Mouse (Mus musculus) midbrain, postnatal 0 days (tissue): ENCODE results near the gene Syne1. TPM values are rescaled to one million over a fixed set of nuclear protein-coding genes. Genes with fewer than 3 reads are reported as not detected.
A peak's percentile ranks its signal among the peaks of the same experiment; 100 is the strongest.

Experiments
- ATAC-seq: fragments of 200-750 bp; cut with Nextera tagmentation; 2 replicates; pipeline ENCODE4 v1.8.0; 2017; ENCODE audit warnings: moderate number of reproducible peaks, mild to moderate bottlenecking, moderate TSS enrichment, moderate library complexity; ENCODE audit not compliant: low FRiP score
- DNase-seq: peaks from one replicate; pipeline ENCODE4 v3.0.0-alpha.2; 2015; ENCODE audit warnings: low spot score
- H3K27ac ChIP-seq: fragments of 300-500 bp; sonication (generic); 2 replicates; pipeline ENCODE4 v1.5.1; 2014; ENCODE audit warnings: low read depth, mild to moderate bottlenecking, low read length, mixed read lengths
- H3K27me3 ChIP-seq: fragments of 300-500 bp; sonication (generic); 2 replicates; pipeline ENCODE4 v1.6.1; 2014; ENCODE audit warnings: low read length, control low read depth, mixed read lengths; ENCODE audit not compliant: insufficient read depth
- H3K36me3 ChIP-seq: fragments of 300-500 bp; sonication (generic); 2 replicates; pipeline ENCODE4 v1.6.1; 2014; ENCODE audit warnings: low read length, control low read depth, mixed read lengths; ENCODE audit not compliant: insufficient read depth
- H3K4me1 ChIP-seq: fragments of 300-500 bp; sonication (generic); 2 replicates; pipeline ENCODE4 v1.6.1; 2014; ENCODE audit warnings: mild to moderate bottlenecking, control low read depth, antibody characterized with exemption, low read length, mixed read lengths; ENCODE audit not compliant: insufficient read depth
- H3K4me2 ChIP-seq: fragments of 300-500 bp; sonication (generic); 2 replicates; pipeline ENCODE4 v1.6.1; 2014; ENCODE audit warnings: low read depth, mild to moderate bottlenecking, low read length, mixed read lengths; ENCODE audit not compliant: poor library complexity, severe bottlenecking
- H3K4me3 ChIP-seq: fragments of 300-500 bp; sonication (generic); 2 replicates; pipeline ENCODE4 v1.5.1; 2014; ENCODE audit warnings: low read depth, mild to moderate bottlenecking, low read length, moderate library complexity
- H3K9ac ChIP-seq: fragments of 300-500 bp; sonication (generic); replicated peaks from 2 replicates; pipeline ENCODE4 v1.6.1; 2014; ENCODE audit warnings: mild to moderate bottlenecking, low read length, moderate library complexity, mixed read lengths; ENCODE audit not compliant: poor library complexity, severe bottlenecking
- H3K9me3 ChIP-seq: fragments of 300-500 bp; sonication (generic); 2 replicates; pipeline ENCODE4 v1.6.1; 2016; ENCODE audit warnings: low read length, control low read depth
- CTCF ChIP-seq: IDR thresholded peaks from 2 replicates; pipeline ENCODE4 v1.5.1; 2016; ENCODE audit warnings: antibody characterized with exemption, mild to moderate bottlenecking
- WGBS: fragments of 180-500 bp; shearing (Covaris S2); extraction: QIAGEN DNeasy Blood & Tissue Kit; methylation state at CpG from one replicate; pipeline ENCODE4 v1.1.7; 2014; 5-methylcytosine and 5-hydroxymethylcytosine counted together
- polyA plus RNA-seq: library from polyadenylated mRNA; unstranded; fragments of >200 nt; fragmentation: Nextera tagmentation; extraction: Ambion mirVana; gene quantifications from 2 replicates; pipeline ENCODE4 v1.2.1, GENCODE M21; 2015
- total RNA-seq: library from RNA; depleted of rRNA; stranded (reverse); fragments of >200 nt; gene quantifications from 2 replicates; pipeline ENCODE4 v1.2.3, GENCODE M21; 2014; rRNA removed

The Syne1 gene
- total and polyA plus RNA-seq, 2 experiments from 2014 or later: 18.6 to 99.3 TPM

GRCm38 (mm10) chr10:4974246-4974645, 577.0 kb downstream of the Syne1 start:
- Histone ChIP-seq H3K27ac (no peak overlapping the region), H3K4me3 (no peak overlapping the region), H3K4me1 (no peaks in the 10 kb centered on the region), H3K4me2 (no peak overlapping the region), H3K27me3 (no peaks in the 10 kb centered on the region), H3K9ac (no peak overlapping the region), H3K9me3 (no peaks in the 10 kb centered on the region), H3K36me3 (no peaks in the 10 kb centered on the region)
- DNase-seq (no peak), ATAC-seq (no peak)
- no peak for TF ChIP-seq CTCF
- 94% methylated on average over 4 of the region's 4 CpGs for WGBS

GRCm38 (mm10) chr10:4972026-4972425, 579.3 kb downstream of the Syne1 start:
- Histone ChIP-seq H3K9ac (no peak overlapping the region), H3K27ac (no peak overlapping the region), H3K36me3 (no peaks in the 10 kb centered on the region), H3K4me3 (no peak overlapping the region), H3K27me3 (no peaks in the 10 kb centered on the region), H3K9me3 (no peaks in the 10 kb centered on the region), H3K4me1 (no peaks in the 10 kb centered on the region), H3K4me2 (no peak overlapping the region)
- DNase-seq: peak; percentile 13
- TF ChIP-seq CTCF: no peak
- WGBS: 69% methylated on average over 2 of the region's 2 CpGs
- ATAC-seq: no peak

- no peaks in the 10 kb centered on the region for H3K36me3 ChIP-seq
- no peak overlapping the region for H3K27ac ChIP-seq
- no peak overlapping the region for H3K4me2 ChIP-seq
- no peaks in the 10 kb centered on the region for H3K27me3 ChIP-seq
- H3K9ac ChIP-seq: no peak overlapping the region
- H3K4me1 ChIP-seq: no peaks in the 10 kb centered on the region
- DNase-seq (no peak), ATAC-seq (no peak)
- H3K9me3 ChIP-seq: no peaks in the 10 kb centered on the region
- no peak for TF ChIP-seq CTCF
- no peak overlapping the region for H3K4me3 ChIP-seq
These were observed 579.7 kb downstream of the Syne1 start for GRCm38 (mm10) chr10:4971586-4971985.

- no peaks in the 10 kb centered on the region for H3K36me3 ChIP-seq
- H3K9ac ChIP-seq: no peak overlapping the region
- H3K27ac ChIP-seq: no peak overlapping the region
- 81% methylated on average over 7 of the region's 7 CpGs for WGBS
- no peak for ATAC-seq
- no peak for DNase-seq
- TF ChIP-seq CTCF: no peak
- no peaks in the 10 kb centered on the region for H3K27me3 ChIP-seq
- H3K9me3 ChIP-seq: no peaks in the 10 kb centered on the region
- no peak overlapping the region for H3K4me2 ChIP-seq
- H3K4me1 ChIP-seq: no peaks in the 10 kb centered on the region
- no peak overlapping the region for H3K4me3 ChIP-seq
These were observed 580.1 kb downstream of the Syne1 start for GRCm38 (mm10) chr10:4971156-4971555.

Other genes starting within 250 kb of the Syne1 start
- 0.28 and 0.38 TPM in 2 replicates for gene Myct1, start 42.3 kb upstream of the Syne1 start, total RNA-seq
- gene Myct1, start 42.3 kb upstream of the Syne1 start, polyA plus RNA-seq: 0.61 and 0.79 TPM in 2 replicates
- 1.4 TPM in 1 of 2 replicates, not detected in the other for gene Vip, start 87.7 kb upstream of the Syne1 start, total RNA-seq
- 0.88 and 1.9 TPM in 2 replicates for gene Vip, start 87.7 kb upstream of the Syne1 start, polyA plus RNA-seq